Mouse (Mus musculus) MEL (cell line): ENCODE measurements around the gene Oat. TPM values are rescaled to one million over a fixed set of nuclear protein-coding genes. Genes with fewer than 3 reads are reported as not detected.

Experiments
- DNase-seq: peaks from one replicate; pipeline ENCODE4 v3.0.0; 2011; ENCODE audit warnings: low read depth, low spot score
- H3K27ac ChIP-seq: 2 replicates; pipeline ENCODE4 v1.5.1; 2012; ENCODE audit warnings: low read depth, mild to moderate bottlenecking, control low read depth, low read length, moderate library complexity; ENCODE audit not compliant: control insufficient read depth
- H3K27me3 ChIP-seq, 2 experiments: fragments of 150-350 bp in 1 of 2; sonication (generic) in 1 of 2; 2 replicates each; pipeline ENCODE4 v1.6.1; 2012; ENCODE audit warnings: low read length in 2 of 2, mild to moderate bottlenecking in 2 of 2, improper control_type of control experiment in 1 of 2, moderate library complexity in 1 of 2; ENCODE audit not compliant: insufficient read depth in 2 of 2, control insufficient read depth in 1 of 2
- H3K36me3 ChIP-seq, 2 experiments: 2 replicates each; pipeline ENCODE4 v1.6.1; 2012 to 2014; ENCODE audit warnings: low read length in 2 of 2, improper control_type of control experiment in 1 of 2, inconsistent platforms in 1 of 2, mild to moderate bottlenecking in 1 of 2; ENCODE audit not compliant: insufficient read depth in 2 of 2, control insufficient read depth in 1 of 2
- H3K4me1 ChIP-seq, 2 experiments: fragments of 150-350 bp in 1 of 2; sonication (generic) in 1 of 2; 2 replicates each; pipeline ENCODE4 v1.6.1; 2012; ENCODE audit warnings: low read length in 2 of 2, improper control_type of control experiment in 1 of 2, mild to moderate bottlenecking in 1 of 2; ENCODE audit not compliant: insufficient read depth in 2 of 2, control insufficient read depth in 1 of 2
- H3K4me3 ChIP-seq, 2 experiments: fragments of 150-350 bp in 1 of 2; sonication (generic) in 1 of 2; 2 replicates each; pipeline ENCODE4 v1.5.1; 2012; ENCODE audit warnings: low read depth in 2 of 2, low read length in 2 of 2, mild to moderate bottlenecking in 2 of 2, moderate library complexity in 2 of 2, control low read depth in 1 of 2, improper control_type of control experiment in 1 of 2; ENCODE audit not compliant: control insufficient read depth in 1 of 2, insufficient read depth in 1 of 2
- H3K79me2 ChIP-seq: 2 replicates; pipeline ENCODE4 v1.6.1; 2012; ENCODE audit warnings: mild to moderate bottlenecking, low read length, moderate library complexity; ENCODE audit not compliant: control insufficient read depth, poor library complexity, insufficient read depth
- H3K9ac ChIP-seq: 2 replicates; pipeline ENCODE4 v1.6.1; 2012; ENCODE audit warnings: low read depth, mild to moderate bottlenecking, control low read depth, low read length, moderate library complexity; ENCODE audit not compliant: control insufficient read depth, poor library complexity, severe bottlenecking
- H3K9me3 ChIP-seq: fragments of 150-350 bp; sonication (generic); replicated peaks from 2 replicates; pipeline ENCODE4 v1.6.1; 2012; ENCODE audit warnings: mild to moderate bottlenecking, low read length, improper control_type of control experiment, moderate library complexity; ENCODE audit not compliant: insufficient read depth
- CHD1 ChIP-seq: IDR thresholded peaks from 2 replicates; pipeline ENCODE4 v1.6.1; 2012; ENCODE audit warnings: low read depth, mild to moderate bottlenecking, inconsistent platforms, low read length, improper control_type of control experiment
- CTCF ChIP-seq, 3 experiments: IDR thresholded peaks in 2 of 3; conservative IDR thresholded peaks in 1 of 3; 2 replicates each; pipeline ENCODE4 v1.5.1; 2011 to 2012; ENCODE audit warnings: low read length in 3 of 3, low read depth in 2 of 3, mild to moderate bottlenecking in 2 of 3, improper control_type of control experiment in 1 of 3, inconsistent platforms in 1 of 3, mixed read lengths in 1 of 3, moderate library complexity in 1 of 3; ENCODE audit not compliant: control insufficient read depth in 1 of 3, insufficient read depth in 1 of 3, poor library complexity in 1 of 3, severe bottlenecking in 1 of 3
- GABPA ChIP-seq: IDR thresholded peaks from 2 replicates; pipeline ENCODE4 v1.6.1; 2012; ENCODE audit warnings: low read depth, mild to moderate bottlenecking, inconsistent platforms, low read length, improper control_type of control experiment, moderate library complexity
- KAT2A ChIP-seq: conservative IDR thresholded peaks from 2 replicates; pipeline ENCODE4 v1.6.1; 2012; ENCODE audit warnings: low read depth, low read length, improper control_type of control experiment, inconsistent platforms
- MAFK ChIP-seq: IDR thresholded peaks from 2 replicates; pipeline ENCODE4 v1.6.1; 2011; ENCODE audit warnings: low read depth, mild to moderate bottlenecking, low read length, improper control_type of control experiment, borderline replicate concordance
- MAX ChIP-seq: IDR thresholded peaks from 2 replicates; pipeline ENCODE4 v1.6.1; 2011; ENCODE audit warnings: low read length, improper control_type of control experiment
- MAZ ChIP-seq: IDR thresholded peaks from 2 replicates; pipeline ENCODE4 v1.6.1; 2012; ENCODE audit warnings: low read depth, mild to moderate bottlenecking, inconsistent platforms, low read length, improper control_type of control experiment
- MYB ChIP-seq: IDR thresholded peaks from 2 replicates; pipeline ENCODE4 v1.6.1; 2011; ENCODE audit warnings: mild to moderate bottlenecking, low read depth, low read length, improper control_type of control experiment
- MYC ChIP-seq: IDR thresholded peaks from 2 replicates; pipeline ENCODE4 v1.6.1; 2011; ENCODE audit warnings: low read depth, mild to moderate bottlenecking, low read length, improper control_type of control experiment, moderate library complexity
- POLR2AphosphoS5 ChIP-seq: IDR thresholded peaks from 2 replicates; pipeline ENCODE4 v1.6.1; 2012; ENCODE audit warnings: low read depth, borderline replicate concordance, mild to moderate bottlenecking, inconsistent platforms, low read length, moderate library complexity, mixed read lengths
- RCOR1 ChIP-seq: IDR thresholded peaks from 2 replicates; pipeline ENCODE4 v1.6.1; 2012; ENCODE audit warnings: low read depth, mild to moderate bottlenecking, inconsistent platforms, low read length, improper control_type of control experiment
- SIN3A ChIP-seq: IDR thresholded peaks from 2 replicates; pipeline ENCODE4 v1.6.1; 2012; ENCODE audit warnings: low read length, improper control_type of control experiment, inconsistent platforms
- TAL1 ChIP-seq: IDR thresholded peaks from 2 replicates; pipeline ENCODE4 v1.6.1; 2012; ENCODE audit warnings: mild to moderate bottlenecking, inconsistent platforms, low read length, moderate library complexity, mixed read lengths
- TBP ChIP-seq: IDR thresholded peaks from 2 replicates; pipeline ENCODE4 v1.8.0; 2011; ENCODE audit warnings: low read depth, low read length, improper control_type of control experiment
- UBTF ChIP-seq: IDR thresholded peaks from 2 replicates; pipeline ENCODE4 v1.6.1; 2012; ENCODE audit warnings: low read depth, mild to moderate bottlenecking, inconsistent platforms, low read length, improper control_type of control experiment, moderate library complexity, borderline replicate concordance; ENCODE audit not compliant: insufficient read depth
- USF2 ChIP-seq, 2 experiments: IDR thresholded peaks; 2 replicates each; pipeline ENCODE4 v1.6.1; 2011 to 2012; ENCODE audit warnings: improper control_type of control experiment in 2 of 2, low read length in 2 of 2, borderline replicate concordance in 1 of 2, inconsistent platforms in 1 of 2, low read depth in 1 of 2, mild to moderate bottlenecking in 1 of 2; ENCODE audit not compliant: insufficient read depth in 1 of 2
- ZMIZ1 ChIP-seq: IDR thresholded peaks from 2 replicates; pipeline ENCODE4 v1.6.1; 2012; ENCODE audit warnings: low read depth, mild to moderate bottlenecking, inconsistent platforms, low read length, improper control_type of control experiment, moderate library complexity
- polyA plus RNA-seq, 2 experiments: library from polyadenylated mRNA; stranded (reverse) in 1 of 2; unstranded in 1 of 2; fragments of >175 nt in 1 of 2; fragments of >200 nt in 1 of 2; gene quantifications; 2 replicates each; pipeline versions ENCODE4 v1.2.1 to v1.2.4; 2012; ENCODE audit warnings: low replicate concordance in 2 of 2, low read depth in 1 of 2; ENCODE audit not compliant: insufficient read length in 2 of 2, insufficient read depth in 1 of 2, missing spikeins in 1 of 2
- total RNA-seq: library from RNA; depleted of rRNA; stranded (reverse); fragments of 300-350 nt; gene quantifications from 2 replicates; pipeline ENCODE4 v1.2.3, GENCODE M21; 2012

The Oat gene
- total and polyA plus RNA-seq, 3 experiments, result 190 to 226 (median 209) TPM

- TF ChIP-seq KAT2A (0 out of 2 replicates have a peak, but pooled peaks have one; percentile 28), POLR2AphosphoS5 (no peak), USF2 (IDR thresholded peaks at IDR 0.05; ENCODE audit: borderline replicate concordance in 1 of 2, insufficient read depth in 1 of 2, low read depth in 1 of 2, low read length in 2 of 2) (no peak), CHD1 (no peak), MAX (peak; percentile 85), TAL1 (no peak), MAFK (no peak), SIN3A (peak; percentile 86), MYC (peak; percentile 90), CTCF (IDR thresholded peaks at IDR 0.05 in 2 of 3, conservative IDR thresholded peaks at IDR 0.05 in 1 of 3; ENCODE audit: control insufficient read depth in 1 of 3, insufficient read depth in 1 of 3, low read depth in 2 of 3, low read length in 3 of 3, poor library complexity in 1 of 3, severe bottlenecking in 1 of 3) (peak; percentile 55 to 83 (median 63))
Measured at GRCm38 (mm10) chr7:132575623-132576022, 575 bp downstream of the Oat start (continued).

- H3K9ac ChIP-seq, result no peak overlapping the region
- peaks cover 29 to 30% of the 10 kb centered on the region in 2 experiments for H3K4me1 ChIP-seq
- no peak overlapping the region for H3K27ac ChIP-seq
- peaks cover 42% of the 10 kb centered on the region for H3K79me2 ChIP-seq
- no peaks in the 10 kb centered on the region for H3K9me3 ChIP-seq
- H3K27me3 ChIP-seq, result no peaks in the 10 kb centered on the region
- DNase-seq, result no peak
- H3K4me3 ChIP-seq, result peak overlapping the region in 1 of 2 experiments; percentile 19; a peak in 1 of 4 replicates
- TF ChIP-seq MAZ, result no peak
- TF ChIP-seq SIN3A, result no peak
- no peak for TF ChIP-seq GABPA
- no peak for TF ChIP-seq UBTF
- no peak for TF ChIP-seq TBP
- TF ChIP-seq RCOR1, result no peak
- TF ChIP-seq MYB, result no peak
- TF ChIP-seq ZMIZ1, result no peak
- TF ChIP-seq, all 39 proteins: peak for 0
- H3K36me3 ChIP-seq, result peaks cover 2 to 42% of the 10 kb centered on the region in 2 experiments
Measured at GRCm38 (mm10) chr7:132574646-132575045, 1.6 kb downstream of the Oat start.

- Histone ChIP-seq H3K9ac (peak overlapping the region; percentile 39), H3K27me3 (no peaks in the 10 kb centered on the region), H3K4me1 (peaks cover 33 to 42% of the 10 kb centered on the region in 2 experiments), H3K4me3 (no peak overlapping the region; a peak in 1 of 4 replicates), H3K36me3 (peaks cover 10 to 54% of the 10 kb centered on the region in 2 experiments), H3K27ac (peak overlapping the region; percentile 60), H3K9me3 (no peaks in the 10 kb centered on the region), H3K79me2 (peaks cover 42% of the 10 kb centered on the region)
- no peak for TF ChIP-seq USF2 (IDR thresholded peaks at IDR 0.05; ENCODE audit: borderline replicate concordance in 1 of 2, insufficient read depth in 1 of 2, low read depth in 1 of 2, low read length in 2 of 2)
- DNase-seq, result no peak
Measured at GRCm38 (mm10) chr7:132573205-132573604, 3.0 kb downstream of the Oat start.
